Comparison of ENCODE assay signal across 10 mouse cellular contexts in the genomic region with DNA sequence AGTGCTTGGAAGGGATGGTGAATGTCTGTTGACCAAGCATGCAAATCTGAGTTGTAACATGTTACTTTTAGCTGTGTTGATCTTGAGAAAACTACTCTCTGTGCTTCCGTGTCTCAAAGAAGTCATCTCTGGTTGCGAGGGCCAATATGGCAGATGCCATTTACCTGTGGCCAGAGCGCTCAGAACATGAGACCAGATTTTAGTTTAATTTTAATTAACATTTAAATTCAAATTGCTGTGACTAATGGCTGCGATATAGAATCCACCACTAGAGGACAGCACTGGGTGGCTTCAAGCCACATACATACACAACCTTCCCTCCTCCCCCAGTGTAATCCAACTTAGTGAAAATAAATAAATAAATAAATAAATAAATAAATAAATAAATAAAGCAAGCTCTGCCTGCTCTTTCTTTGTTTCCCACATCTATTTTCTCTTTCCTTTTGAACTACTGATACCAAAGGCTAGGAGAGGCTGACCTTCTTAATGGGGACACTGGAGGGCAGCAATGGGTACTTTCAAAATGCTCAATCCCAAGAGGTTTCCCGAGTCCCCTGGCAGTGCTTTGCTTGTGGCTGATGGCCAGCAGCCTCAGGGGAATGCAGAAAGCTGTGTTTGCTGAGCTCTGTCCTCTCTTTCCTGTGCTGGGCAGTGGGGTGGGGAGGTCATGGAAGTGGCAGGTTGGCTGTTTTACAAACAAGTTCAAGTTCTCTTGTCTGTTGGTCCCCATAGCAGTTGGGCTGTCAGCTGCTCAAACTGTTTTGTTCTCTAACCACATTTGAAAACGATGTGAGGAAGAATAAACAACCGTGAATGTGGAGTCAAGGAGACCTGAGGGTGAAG. TPM values are rescaled to one million over a fixed set of nuclear protein-coding genes. Genes with fewer than 3 reads are reported as not detected.
DNase-seq lines count a peak whose midpoint lies in the region; ATAC-seq and TF ChIP-seq lines count a peak whose summit lies in the region.
"Not testable (repeated sequence)": the region's sequence is repeated elsewhere in the genome, so short reads cannot be mapped to it uniquely, and the experiment has no call there.
"Had no signal": no experiment of that assay in that cellular context is flagged by ENCODE, and none has a peak within 500 bp of the region (broad histone marks: within the 10 kb centered on the region; RNA-seq: fewer than 3 reads in every experiment).

No protein-coding gene starts in this region.

- ATAC-seq in hindbrain, postnatal 0 days: peak; percentile 36; the same call in 1 of the 2 replicates

- not testable (repeated sequence) for H3K4me1 ChIP-seq in hindbrain, postnatal 0 days (ENCODE audit: insufficient read depth, low read length)

- TF ChIP-seq CTCF in gastrocnemius, adult 2 months (IDR thresholded peaks at IDR 0.05): peak; percentile 71
- peak; percentile 64 for TF ChIP-seq CTCF in hindbrain, postnatal 0 days (IDR thresholded peaks at IDR 0.05; ENCODE audit: low read depth)

- not testable (repeated sequence) for H3K9ac ChIP-seq in hindbrain, postnatal 0 days (replicated peaks; ENCODE audit: low read length)

- not testable (repeated sequence) for H3K36me3 ChIP-seq in hindbrain, postnatal 0 days (ENCODE audit: insufficient read depth, low read length)

- DNase-seq in NIH3T3 (ENCODE audit: low read depth): peak; percentile 59
- DNase-seq in cerebellum, adult 9-10 months: peak; percentile 87
- DNase-seq in gastrocnemius, adult 2 months: peak; percentile 83
- peak; percentile 72 for DNase-seq in hindbrain, postnatal 0 days (ENCODE audit: low spot score)
- peak; percentile 90 to 99 for DNase-seq in layer of hippocampus, postnatal 25 days (ENCODE audit: extremely low spot score in 1 of 2, low spot score in 1 of 2)
- DNase-seq in lung, postnatal 14 days: peak; percentile 94
- DNase-seq in right cerebral cortex, postnatal 14 days: peak; percentile 90
- peak; percentile 77 for DNase-seq in urinary bladder, postnatal 25 days (ENCODE audit: low spot score)

- H3K4me2 ChIP-seq in hindbrain, postnatal 0 days (ENCODE audit: low read depth, low read length): not testable (repeated sequence)

- H3K27me3 ChIP-seq in hindbrain, postnatal 0 days (ENCODE audit: insufficient read depth, low read length): not testable (repeated sequence)

- not testable (repeated sequence) for H3K4me3 ChIP-seq in gastrocnemius, adult 2 months; hindbrain, postnatal 0 days (ENCODE audit: low read length)

- not testable (repeated sequence) for H3K9me3 ChIP-seq in hindbrain, postnatal 0 days (ENCODE audit: low read length)

- 69% methylated on average over 7 of the region's 7 CpGs for WGBS in hindbrain, postnatal 0 days

- H3K27ac ChIP-seq in gastrocnemius, adult 2 months; hindbrain, postnatal 0 days: not testable (repeated sequence)

- intact Hi-C loops in gastrocnemius, adult 2 months (cut with DNase I): not testable (repeated sequence)

RNA-seq across cellular contexts. Expression of a gene that starts 22.2 kb away (rescaled TPM):
- total RNA-seq in gastrocnemius, adult 2 months (2021): under 1 TPM in 1 of 2 experiments, not detected in 1; 0.98 TPM
- total RNA-seq in hindbrain, postnatal 0 days (2014; rRNA removed): not detected in 2 replicates
- polyA plus RNA-seq in hindbrain, postnatal 0 days (2015; fragmentation: Nextera tagmentation; extraction: Ambion mirVana): not detected in 2 replicates
- total RNA-seq in layer of hippocampus, postnatal 25 days (2021): 1 to 10 TPM in 1 of 2 experiments, under 1 TPM in 1; 0.49 to 1.5 TPM
- total RNA-seq: neutrophil, adult 5-6 weeks had no signal
- polyA plus RNA-seq: large intestine, adult 2 months had no signal
